8 mouse cellular contexts compared by ENCODE assay signal in the genomic region with DNA sequence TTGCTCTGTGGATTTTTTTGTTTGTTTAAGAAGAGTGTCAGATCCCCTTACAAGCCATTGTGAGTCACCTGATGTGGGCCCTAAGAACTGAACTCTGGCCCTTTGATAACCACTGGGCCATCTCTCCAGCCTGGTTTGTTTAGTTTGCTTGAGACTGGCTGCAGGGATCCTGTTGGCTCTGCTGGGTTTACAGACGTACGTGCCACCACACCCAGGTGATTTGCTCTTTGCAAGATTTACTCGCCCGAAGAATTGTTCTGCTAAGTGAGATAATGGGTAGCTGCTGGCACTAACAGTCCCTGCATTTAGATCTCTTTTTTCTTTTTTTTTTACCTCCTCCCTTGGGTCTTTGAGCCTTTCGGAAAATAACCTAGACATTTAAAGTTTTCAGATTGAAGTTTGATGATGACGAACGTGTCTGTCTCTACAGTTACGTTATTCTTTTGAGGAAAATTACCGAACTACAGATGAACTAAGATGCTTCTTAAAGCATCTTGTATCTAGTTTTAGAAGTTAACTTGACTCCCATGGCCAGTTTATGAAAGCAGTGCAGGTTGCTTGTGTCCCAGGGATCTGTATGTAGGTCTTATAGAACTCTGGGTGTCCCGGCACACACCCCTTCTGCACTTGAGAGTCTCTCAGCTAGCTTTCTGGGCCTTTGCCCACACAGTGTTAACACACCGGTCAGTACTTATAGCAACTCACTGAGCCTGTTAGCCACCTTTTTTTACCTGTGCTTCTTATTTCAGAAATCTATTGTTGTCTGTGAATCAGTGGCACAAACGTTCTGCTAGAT. TPM values are rescaled to one million over a fixed set of nuclear protein-coding genes. Genes with fewer than 3 reads are reported as not detected.
A peak's percentile ranks its signal among the peaks of the same experiment; 100 is the strongest.
DNase-seq lines count a peak whose midpoint lies in the region; ATAC-seq and TF ChIP-seq lines count a peak whose summit lies in the region.

No protein-coding gene starts in this region.

- H3K9me3 ChIP-seq in heart, embryonic 15.5 days (replicated peaks): no peaks in the 10 kb centered on the region
- H3K9me3 ChIP-seq in hindbrain, postnatal 0 days (ENCODE audit: low read length): no peaks in the 10 kb centered on the region
- no peaks in the 10 kb centered on the region for H3K9me3 ChIP-seq in midbrain, embryonic 12.5 days

- ATAC-seq in heart, embryonic 15.5 days (replicated peaks; ENCODE audit: insufficient number of reproducible peaks, insufficient read depth, low FRiP score, low read depth): no peak
- no peak for ATAC-seq in hindbrain, postnatal 0 days
- ATAC-seq in midbrain, embryonic 12.5 days (ENCODE audit: low FRiP score, low read depth): no peak
- no peak for ATAC-seq in monocyte, adult 5-6 weeks (replicated peaks; ENCODE audit: insufficient number of reproducible peaks, low FRiP score, low TSS enrichment, poor library complexity, severe bottlenecking)
- ATAC-seq in activated CD4-positive, CD25-positive, alpha-beta regulatory T cell, adult 4 months: no peak

- intact Hi-C loops in heart, postnatal 36 days (cut with DNase I): loop anchor here (5.0 kb wide), 1 partner anchor 41 kb away; a partner anchor contains a TSS

- TF ChIP-seq POLR2A in bone marrow macrophage, adult 2 months (IDR thresholded peaks at IDR 0.05; ENCODE audit: borderline replicate concordance, low read depth, low read length): no peak

- peaks cover 44% of the 10 kb centered on the region for H3K4me1 ChIP-seq in heart, embryonic 15.5 days (replicated peaks)
- H3K4me1 ChIP-seq in bone marrow macrophage, adult 2 months (ENCODE audit: control insufficient read depth, insufficient read depth, low read length): peaks cover 32% of the 10 kb centered on the region
- 0 out of 2 replicates have a peak, but pooled peaks cover 5% of the 10 kb centered on the region for H3K4me1 ChIP-seq in hindbrain, postnatal 0 days (ENCODE audit: insufficient read depth, low read length)
- H3K4me1 ChIP-seq in midbrain, embryonic 12.5 days: peaks cover 30% of the 10 kb centered on the region

- H3K36me3 ChIP-seq in heart, embryonic 15.5 days: no peaks in the 10 kb centered on the region
- H3K36me3 ChIP-seq in hindbrain, postnatal 0 days (ENCODE audit: insufficient read depth, low read length): no peaks in the 10 kb centered on the region
- no peaks in the 10 kb centered on the region for H3K36me3 ChIP-seq in midbrain, embryonic 12.5 days

- DNase-seq in heart, postnatal 36 days: no peak
- no peak for DNase-seq in hindbrain, postnatal 0 days (ENCODE audit: low spot score)
- no peak for DNase-seq in layer of hippocampus, postnatal 10 days (ENCODE audit: low spot score in 2 of 2)

- H3K9ac ChIP-seq in heart, embryonic 15.5 days: peak overlapping the region; percentile 94; the same call in 1 of the 2 replicates
- peak overlapping the region; percentile 98; the same call in 1 of the 2 replicates for H3K9ac ChIP-seq in hindbrain, postnatal 0 days (replicated peaks; ENCODE audit: low read length)
- H3K9ac ChIP-seq in midbrain, embryonic 12.5 days (replicated peaks): peak overlapping the region; percentile 90

- 81% methylated on average over 12 of the region's 12 CpGs for WGBS in heart, embryonic 15.5 days
- WGBS in hindbrain, postnatal 0 days: 90% methylated on average over 12 of the region's 12 CpGs
- WGBS in midbrain, embryonic 12.5 days: 95% methylated on average over 12 of the region's 12 CpGs

- H3K27me3 ChIP-seq in heart, embryonic 15.5 days: no peaks in the 10 kb centered on the region
- H3K27me3 ChIP-seq in hindbrain, postnatal 0 days (ENCODE audit: insufficient read depth, low read length): no peaks in the 10 kb centered on the region
- no peaks in the 10 kb centered on the region; the same call in 1 of the 2 replicates for H3K27me3 ChIP-seq in midbrain, embryonic 12.5 days

- no peak for TF ChIP-seq CTCF in bone marrow macrophage, adult 2 months (IDR thresholded peaks at IDR 0.05; ENCODE audit: low read depth, low read length)
- no peak for TF ChIP-seq CTCF in hindbrain, postnatal 0 days (IDR thresholded peaks at IDR 0.05; ENCODE audit: low read depth)

- H3K27ac ChIP-seq in heart, embryonic 15.5 days: no peak overlapping the region
- H3K27ac ChIP-seq in bone marrow macrophage, adult 2 months (ENCODE audit: insufficient read depth, low read depth, low read length): peak overlapping the region; percentile 82; the same call in 1 of the 2 replicates
- H3K27ac ChIP-seq in hindbrain, postnatal 0 days: no peak overlapping the region
- no peak overlapping the region for H3K27ac ChIP-seq in midbrain, embryonic 12.5 days (replicated peaks)

- H3K4me2 ChIP-seq in heart, embryonic 15.5 days: peak overlapping the region; percentile 76
- H3K4me2 ChIP-seq in hindbrain, postnatal 0 days (ENCODE audit: low read depth, low read length): peak overlapping the region; percentile 88
- peak overlapping the region; percentile 80; the same call in 1 of the 2 replicates for H3K4me2 ChIP-seq in midbrain, embryonic 12.5 days (replicated peaks)

- peak overlapping the region; percentile 93 for H3K4me3 ChIP-seq in heart, embryonic 15.5 days
- H3K4me3 ChIP-seq in bone marrow macrophage, adult 2 months (ENCODE audit: insufficient read depth, low read length): peak overlapping the region; percentile 93
- peak overlapping the region; percentile 93 for H3K4me3 ChIP-seq in hindbrain, postnatal 0 days (ENCODE audit: low read length)
- H3K4me3 ChIP-seq in midbrain, embryonic 12.5 days: 0 out of 2 replicates have a peak overlapping the region, but pooled peaks have one; percentile 66

RNA-seq across cellular contexts. Expression of a gene that starts 1.6 kb away (rescaled TPM):
- polyA plus RNA-seq in heart, embryonic 15.5 days (2015; fragmentation: Nextera tagmentation; extraction: Ambion mirVana): 131 and 154 TPM in 2 replicates
- 100 to 1,000 TPM; 124 to 126 TPM for total RNA-seq in heart, postnatal 36 days (2021)
- polyA plus RNA-seq in bone marrow macrophage, adult 2 months (2012; ENCODE audit: insufficient read depth, insufficient read length, missing spikeins): 173 and 209 TPM in 2 replicates
- total RNA-seq in hindbrain, postnatal 0 days (2014; rRNA removed): 171 TPM in 2 replicates
- 82.3 and 85.8 TPM in 2 replicates for polyA plus RNA-seq in hindbrain, postnatal 0 days (2015; fragmentation: Nextera tagmentation; extraction: Ambion mirVana)
- polyA plus RNA-seq in midbrain, embryonic 12.5 days (2016; fragmentation: Nextera tagmentation; extraction: Ambion mirVana): 91.4 and 92.7 TPM in 2 replicates
- 60.5 to 111 TPM (median 83.4 TPM) in 3 replicates for total RNA-seq in monocyte, adult 5-6 weeks (2017)
- polyA plus RNA-seq in activated CD4-positive, CD25-positive, alpha-beta regulatory T cell, adult 4 months (2017; shearing (Covaris generic)): 10 to 100 TPM; 94.6 to 95.8 TPM
- 100 to 1,000 TPM; 129 to 134 TPM for total RNA-seq in layer of hippocampus, postnatal 10 days (2021)

RNA-seq across cellular contexts. Expression of a gene that starts 19.5 kb away (rescaled TPM):
- polyA plus RNA-seq in heart, embryonic 15.5 days (2015; fragmentation: Nextera tagmentation; extraction: Ambion mirVana): not detected in 2 replicates
- not detected for total RNA-seq in heart, postnatal 36 days (2021)
- polyA plus RNA-seq in bone marrow macrophage, adult 2 months (2012; ENCODE audit: insufficient read depth, insufficient read length, missing spikeins): not detected in 2 replicates
- total RNA-seq in hindbrain, postnatal 0 days (2014; rRNA removed): not detected in 2 replicates
- polyA plus RNA-seq in hindbrain, postnatal 0 days (2015; fragmentation: Nextera tagmentation; extraction: Ambion mirVana): not detected in 2 replicates
- polyA plus RNA-seq in midbrain, embryonic 12.5 days (2016; fragmentation: Nextera tagmentation; extraction: Ambion mirVana): not detected in 2 replicates
- not detected in 3 replicates for total RNA-seq in monocyte, adult 5-6 weeks (2017)
- under 1 TPM in 1 of 2 experiments, not detected in 1; 0.66 TPM for polyA plus RNA-seq in activated CD4-positive, CD25-positive, alpha-beta regulatory T cell, adult 4 months (2017; shearing (Covaris generic))
- total RNA-seq in layer of hippocampus, postnatal 10 days (2021): not detected

RNA-seq across cellular contexts. Expression of a gene that starts 40.4 kb away (rescaled TPM):
- polyA plus RNA-seq in heart, embryonic 15.5 days (2015; fragmentation: Nextera tagmentation; extraction: Ambion mirVana): 288 and 312 TPM in 2 replicates
- 100 to 1,000 TPM; 218 to 234 TPM for total RNA-seq in heart, postnatal 36 days (2021)
- polyA plus RNA-seq in bone marrow macrophage, adult 2 months (2012; ENCODE audit: insufficient read depth, insufficient read length, missing spikeins): 35.2 and 40.5 TPM in 2 replicates
- 115 and 138 TPM in 2 replicates for total RNA-seq in hindbrain, postnatal 0 days (2014; rRNA removed)
- polyA plus RNA-seq in hindbrain, postnatal 0 days (2015; fragmentation: Nextera tagmentation; extraction: Ambion mirVana): 258 and 262 TPM in 2 replicates
- 211 and 222 TPM in 2 replicates for polyA plus RNA-seq in midbrain, embryonic 12.5 days (2016; fragmentation: Nextera tagmentation; extraction: Ambion mirVana)
- total RNA-seq in monocyte, adult 5-6 weeks (2017): 48.4 to 102 TPM (median 64.0 TPM) in 3 replicates
- 100 to 1,000 TPM; 177 to 183 TPM for polyA plus RNA-seq in activated CD4-positive, CD25-positive, alpha-beta regulatory T cell, adult 4 months (2017; shearing (Covaris generic))
- 100 to 1,000 TPM in 1 of 2 experiments, 10 to 100 TPM in 1; 90.9 to 109 TPM for total RNA-seq in layer of hippocampus, postnatal 10 days (2021)

RNA-seq across cellular contexts. Expression of a gene that starts 40.5 kb away (rescaled TPM):
- polyA plus RNA-seq in heart, embryonic 15.5 days (2015; fragmentation: Nextera tagmentation; extraction: Ambion mirVana): 23.6 and 26.6 TPM in 2 replicates
- 10 to 100 TPM; 17.4 to 19.9 TPM for total RNA-seq in heart, postnatal 36 days (2021)
- 23.3 TPM in 2 replicates for polyA plus RNA-seq in bone marrow macrophage, adult 2 months (2012; ENCODE audit: insufficient read depth, insufficient read length, missing spikeins)
- total RNA-seq in hindbrain, postnatal 0 days (2014; rRNA removed): 33.6 and 35.0 TPM in 2 replicates
- 26.4 and 26.5 TPM in 2 replicates for polyA plus RNA-seq in hindbrain, postnatal 0 days (2015; fragmentation: Nextera tagmentation; extraction: Ambion mirVana)
- 61.5 and 66.7 TPM in 2 replicates for polyA plus RNA-seq in midbrain, embryonic 12.5 days (2016; fragmentation: Nextera tagmentation; extraction: Ambion mirVana)
- total RNA-seq in monocyte, adult 5-6 weeks (2017): 89.5 to 191 TPM (median 132 TPM) in 3 replicates
- polyA plus RNA-seq in activated CD4-positive, CD25-positive, alpha-beta regulatory T cell, adult 4 months (2017; shearing (Covaris generic)): 10 to 100 TPM; 19.5 to 20.7 TPM
- total RNA-seq in layer of hippocampus, postnatal 10 days (2021): 10 to 100 TPM; 50.6 to 55.7 TPM
